Mouse (Mus musculus): ENCODE results near the gene Btbd18. TPM values are rescaled to one million over a fixed set of nuclear protein-coding genes. Genes with fewer than 3 reads are reported as not detected.

Gene Btbd18
- polyA plus RNA-seq, 1 experiment = 0.02 TPM

- Histone ChIP-seq H3K27me3 (replicated peaks) (no peaks in the 10 kb centered on the region), H3K36me3 (replicated peaks; ENCODE audit: low read length) (peaks cover 17% of the 10 kb centered on the region), H3K4me3 (replicated peaks) (peak within 1 kb of the TSS; percentile 97), H3K9me3 (no peaks in the 10 kb centered on the region), H3K4me1 (peaks cover 43% of the 10 kb centered on the region)
- TF ChIP-seq GATA1 (IDR thresholded peaks at IDR 0.05; ENCODE audit: borderline replicate concordance, low read length) = no peak
- no peak for TF ChIP-seq FLI1 (IDR thresholded peaks at IDR 0.05; ENCODE audit: low read length)
Observed at GRCm38 (mm10) chr2:84714811-84715561, 56.1 kb downstream of the Btbd18 start, which contains the start of gene Zdhhc5. Gene Zdhhc5, minus strand, starts transcription at chr2:84715180.

- TF ChIP-seq GATA1 (IDR thresholded peaks at IDR 0.05; ENCODE audit: borderline replicate concordance, low read length) (no peak), FLI1 (IDR thresholded peaks at IDR 0.05; ENCODE audit: low read length) (no peak)
- peak overlapping the region; percentile 97 for H3K4me3 ChIP-seq (replicated peaks)
- H3K4me1 ChIP-seq = peaks cover 36% of the 10 kb centered on the region
Observed at GRCm38 (mm10) chr2:84715562-84716361, 56.9 kb downstream of the Btbd18 start.

GRCm38 (mm10) chr2:84716423-84717355 is 57.8 kb downstream of the Btbd18 start:
- Histone ChIP-seq H3K27me3 (replicated peaks) (no peaks in the 10 kb centered on the region), H3K4me3 (replicated peaks) (peak overlapping the region; percentile 97), H3K9me3 (no peaks in the 10 kb centered on the region), H3K36me3 (replicated peaks; ENCODE audit: low read length) (peaks cover 8% of the 10 kb centered on the region), H3K4me1 (peaks cover 39% of the 10 kb centered on the region)
- TF ChIP-seq FLI1 (IDR thresholded peaks at IDR 0.05; ENCODE audit: low read length) (no peak), GATA1 (IDR thresholded peaks at IDR 0.05; ENCODE audit: borderline replicate concordance, low read length) (no peak)

More at GRCm38 (mm10) chr2:84715562-84716361, 56.9 kb downstream of the Btbd18 start:
- H3K9me3 ChIP-seq = no peaks in the 10 kb centered on the region
- H3K36me3 ChIP-seq (replicated peaks; ENCODE audit: low read length) = peaks cover 10% of the 10 kb centered on the region
- no peaks in the 10 kb centered on the region for H3K27me3 ChIP-seq (replicated peaks)

DNA sequence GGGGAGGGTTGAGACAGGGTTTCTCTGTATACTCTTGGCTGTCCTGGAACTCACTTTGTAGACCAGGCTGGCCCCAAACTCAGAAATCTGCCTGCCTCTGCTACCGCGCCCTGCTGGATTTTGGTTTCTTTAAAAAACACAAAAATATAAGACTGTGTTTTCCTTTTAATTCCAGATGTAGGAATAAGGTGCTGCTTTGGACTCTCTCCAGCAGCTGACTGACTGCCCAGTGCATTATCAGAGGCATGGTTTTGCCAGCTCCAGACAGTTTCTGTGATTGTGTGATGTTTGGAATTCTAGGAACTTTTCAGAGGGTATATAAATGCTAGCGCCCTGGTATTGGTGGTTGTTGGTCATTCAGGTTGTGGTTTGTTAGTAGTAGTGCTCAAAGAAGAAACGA is 58.5 kb downstream of the Btbd18 start:
- H3K36me3 ChIP-seq (replicated peaks; ENCODE audit: low read length) = peaks cover 14% of the 10 kb centered on the region
- H3K9me3 ChIP-seq = no peaks in the 10 kb centered on the region
- H3K4me1 ChIP-seq = peaks cover 34% of the 10 kb centered on the region
- TF ChIP-seq FLI1 (IDR thresholded peaks at IDR 0.05; ENCODE audit: low read length) = no peak
- no peak for TF ChIP-seq GATA1 (IDR thresholded peaks at IDR 0.05; ENCODE audit: borderline replicate concordance, low read length)
- no peak overlapping the region for H3K4me3 ChIP-seq (replicated peaks)
- no peaks in the 10 kb centered on the region for H3K27me3 ChIP-seq (replicated peaks)

Other genes with a start within 250 kb of the Btbd18 start
- 0.08 TPM in 1 of 2 replicates, not detected in the other for gene Calcrl, start 233.7 kb upstream of the Btbd18 start, polyA plus RNA-seq (2012; ENCODE audit: insufficient read depth, low replicate concordance)
- gene Tfpi, start 182.3 kb upstream of the Btbd18 start, polyA plus RNA-seq (2012; ENCODE audit: insufficient read depth, low replicate concordance) = 0.31 TPM in 1 of 2 replicates, not detected in the other
- 0.71 and 4.4 TPM in 2 replicates for gene Ctnnd1, start 8.3 kb upstream of the Btbd18 start, polyA plus RNA-seq (2012; ENCODE audit: insufficient read depth, low replicate concordance)
- gene Selenoh, start 11.7 kb downstream of the Btbd18 start, polyA plus RNA-seq (2012; ENCODE audit: insufficient read depth, low replicate concordance) = 72.9 and 130 TPM in 2 replicates
- gene Gm28635, start 19.0 kb downstream of the Btbd18 start, polyA plus RNA-seq (2012; ENCODE audit: insufficient read depth, low replicate concordance) = not detected in 2 replicates
- gene Med19, start 19.3 kb downstream of the Btbd18 start, polyA plus RNA-seq (2012; ENCODE audit: insufficient read depth, low replicate concordance) = 8.7 and 9.7 TPM in 2 replicates
- gene Tmx2, start 20.1 kb downstream of the Btbd18 start, polyA plus RNA-seq (2012; ENCODE audit: insufficient read depth, low replicate concordance) = 2.4 TPM in 1 of 2 replicates, not detected in the other
- 14.8 and 20.0 TPM in 2 replicates for gene Zdhhc5, start 56.1 kb downstream of the Btbd18 start, polyA plus RNA-seq (2012; ENCODE audit: insufficient read depth, low replicate concordance)
- 0.70 TPM in 1 of 2 replicates, not detected in the other for gene Clp1, start 68.3 kb downstream of the Btbd18 start, polyA plus RNA-seq (2012; ENCODE audit: insufficient read depth, low replicate concordance)
- gene Ypel4, start 75.0 kb downstream of the Btbd18 start, polyA plus RNA-seq (2012; ENCODE audit: insufficient read depth, low replicate concordance) = 2.6 and 2.9 TPM in 2 replicates
- gene Gm19426, start 84.6 kb downstream of the Btbd18 start, polyA plus RNA-seq (2012; ENCODE audit: insufficient read depth, low replicate concordance) = 3.0 TPM in 1 of 2 replicates, not detected in the other
- gene Serping1, start 116.4 kb downstream of the Btbd18 start, polyA plus RNA-seq (2012; ENCODE audit: insufficient read depth, low replicate concordance) = not detected in 2 replicates
- 4.4 and 5.9 TPM in 2 replicates for gene Ube2l6, start 139.7 kb downstream of the Btbd18 start, polyA plus RNA-seq (2012; ENCODE audit: insufficient read depth, low replicate concordance)
- 0.07 TPM in 1 of 2 replicates, not detected in the other for gene Smtnl1, start 163.6 kb downstream of the Btbd18 start, polyA plus RNA-seq (2012; ENCODE audit: insufficient read depth, low replicate concordance)
- gene Timm10, start 167.9 kb downstream of the Btbd18 start, polyA plus RNA-seq (2012; ENCODE audit: insufficient read depth, low replicate concordance) = 9.7 TPM in 1 of 2 replicates, not detected in the other
- gene Slc43a1, start 179.8 kb downstream of the Btbd18 start, polyA plus RNA-seq (2012; ENCODE audit: insufficient read depth, low replicate concordance) = 1.8 and 5.0 TPM in 2 replicates
- gene Rtn4rl2, start 227.6 kb downstream of the Btbd18 start, polyA plus RNA-seq (2012; ENCODE audit: insufficient read depth, low replicate concordance) = 2.7 and 8.4 TPM in 2 replicates

Data from megakaryocyte, embryonic 14.5 days (primary cell).